Mouse (Mus musculus): ENCODE measurements at regions not wholly inside any gene's neighbourhood (a gene's known extent, or its start where the extent isn't known, plus 50 kb on each side); places are given as distances from the start of the nearest gene placed in this dataset.
A peak's percentile ranks its signal among the peaks of the same experiment; 100 is the strongest.

- DNase-seq (ENCODE audit: low spot score): no peak
These were observed 166.5 kb downstream of the Atp23 start for GRCm38 (mm10) chr10:126734661-126735060.

- DNase-seq (ENCODE audit: low spot score): no peak
These were observed 173.3 kb downstream of the Atp23 start for GRCm38 (mm10) chr10:126727840-126728239.

- DNase-seq (ENCODE audit: low spot score): peak; percentile 1
These were observed 183.2 kb downstream of the Atp23 start for GRCm38 (mm10) chr10:126717961-126718360.

GRCm38 (mm10) chr10:126711758-126712157, 189.4 kb downstream of the Atp23 start:
- no peak for DNase-seq (ENCODE audit: low spot score)

- no peak for DNase-seq (ENCODE audit: low spot score)
These were observed 191.8 kb downstream of the Atp23 start for GRCm38 (mm10) chr10:126709219-126709917.

- DNase-seq (ENCODE audit: low spot score): no peak
These were observed 192.4 kb downstream of the Atp23 start for GRCm38 (mm10) chr10:126708730-126709129.

- no peak for DNase-seq (ENCODE audit: low spot score)
These were observed 192.9 kb downstream of the Atp23 start for GRCm38 (mm10) chr10:126708215-126708614.

GRCm38 (mm10) chr10:126697086-126697485, 204.1 kb downstream of the Atp23 start:
- no peak for DNase-seq (ENCODE audit: low spot score)

GRCm38 (mm10) chr10:126690914-126691673, 210.1 kb downstream of the Atp23 start:
- DNase-seq (ENCODE audit: low spot score): no peak

GRCm38 (mm10) chr10:126680275-126681184, 220.6 kb downstream of the Atp23 start:
- no peak for DNase-seq (ENCODE audit: low spot score)

GRCm38 (mm10) chr10:126679224-126680120, 221.7 kb downstream of the Atp23 start:
- DNase-seq (ENCODE audit: low spot score): no peak

GRCm38 (mm10) chr10:126673437-126673836, 227.7 kb downstream of the Atp23 start:
- DNase-seq (ENCODE audit: low spot score): no peak

- no peak for DNase-seq (ENCODE audit: low spot score)
These were observed 236.6 kb downstream of the Atp23 start for GRCm38 (mm10) chr10:126664408-126665083.

GRCm38 (mm10) chr10:126663461-126664013, 237.6 kb downstream of the Atp23 start:
- no peak for DNase-seq (ENCODE audit: low spot score)

GRCm38 (mm10) chr10:126662765-126663164, 238.4 kb downstream of the Atp23 start:
- no peak for DNase-seq (ENCODE audit: low spot score)

- no peak for DNase-seq (ENCODE audit: low spot score)
These were observed 240.0 kb downstream of the Atp23 start for GRCm38 (mm10) chr10:126661095-126661615.

GRCm38 (mm10) chr10:126660024-126660423, 241.1 kb downstream of the Atp23 start:
- DNase-seq (ENCODE audit: low spot score): no peak

- DNase-seq (ENCODE audit: low spot score): no peak
These were observed 248.5 kb downstream of the Atp23 start for GRCm38 (mm10) chr10:126652693-126653092.

GRCm38 (mm10) chr10:126646587-126646986, 254.6 kb downstream of the Atp23 start:
- no peak for DNase-seq (ENCODE audit: low spot score)

- no peak for DNase-seq (ENCODE audit: low spot score)
These were observed 259.3 kb downstream of the Atp23 start for GRCm38 (mm10) chr10:126641792-126642289.
